Mouse (Mus musculus): ENCODE results near the gene Tmod4.
"Not testable (repeated sequence)": the region's sequence is repeated elsewhere in the genome, so short reads cannot be mapped to it uniquely, and the experiment has no call there.

Tmod4 gene

DNA sequence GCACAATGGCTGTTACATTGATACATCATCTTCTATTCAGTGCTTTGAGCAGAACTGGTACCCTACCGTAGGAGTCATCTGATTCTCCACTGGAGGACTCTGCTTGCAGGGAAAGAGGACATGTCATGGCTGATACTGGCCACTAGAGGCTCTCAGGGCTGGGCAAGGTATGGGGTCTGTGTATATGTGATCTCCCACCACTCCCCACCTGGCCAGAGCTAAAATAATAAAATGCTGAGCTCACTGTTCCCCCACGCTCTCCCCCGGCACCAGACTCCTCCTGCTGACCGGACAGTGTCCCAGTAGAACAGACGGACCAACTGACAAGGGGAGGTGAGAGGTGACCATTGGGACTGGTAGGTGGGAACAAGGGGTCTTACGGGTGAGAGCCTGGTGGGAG lies at the start of gene Tmod4:
TSS of gene Tmod4 (plus strand) at position 231 of the 400 bp plus-strand sequence.
- DNase-seq (ENCODE audit: low read depth, low spot score), result peak; percentile 34

DNA sequence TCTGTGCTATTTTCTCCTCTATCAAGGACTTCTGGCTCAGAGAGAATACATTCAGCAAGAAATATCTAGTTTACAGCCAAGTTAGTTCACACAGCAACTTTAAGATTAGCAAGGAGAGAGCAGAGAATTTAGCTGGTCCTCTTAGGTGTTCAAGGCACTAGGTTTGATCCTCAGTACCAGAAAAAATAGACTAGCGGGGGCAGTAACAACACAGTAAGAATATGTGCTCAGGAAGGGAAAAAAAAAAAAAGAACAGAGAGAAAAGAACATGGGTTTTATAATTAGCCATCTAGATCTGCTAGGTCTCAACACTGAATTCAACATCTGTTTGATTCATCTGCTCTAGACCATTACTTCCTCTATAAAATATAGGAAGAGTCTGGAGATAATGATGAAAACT lies 36.2 kb upstream of the Tmod4 start:
- DNase-seq (ENCODE audit: low read depth, low spot score), result no peak

DNA sequence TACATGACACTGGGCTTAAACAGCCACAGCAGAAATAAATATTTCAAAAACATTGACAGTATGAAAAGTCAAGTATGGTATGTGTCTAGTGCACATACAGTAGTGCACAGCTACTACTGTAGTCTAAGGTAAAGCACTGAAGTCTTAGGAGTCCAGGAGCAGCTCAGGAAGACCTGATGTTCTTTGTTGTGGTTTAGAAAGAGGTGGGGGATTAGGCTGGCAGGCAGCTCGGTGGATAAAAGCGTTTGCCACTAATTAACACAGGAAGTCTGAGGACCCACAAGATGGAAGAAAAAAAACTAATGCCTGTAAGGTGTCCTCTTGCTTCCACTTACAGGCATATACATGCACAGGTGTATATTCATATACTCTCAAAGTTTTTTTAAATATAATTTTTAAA lies 23.4 kb upstream of the Tmod4 start:
- no peak for DNase-seq (ENCODE audit: low read depth, low spot score)

DNA sequence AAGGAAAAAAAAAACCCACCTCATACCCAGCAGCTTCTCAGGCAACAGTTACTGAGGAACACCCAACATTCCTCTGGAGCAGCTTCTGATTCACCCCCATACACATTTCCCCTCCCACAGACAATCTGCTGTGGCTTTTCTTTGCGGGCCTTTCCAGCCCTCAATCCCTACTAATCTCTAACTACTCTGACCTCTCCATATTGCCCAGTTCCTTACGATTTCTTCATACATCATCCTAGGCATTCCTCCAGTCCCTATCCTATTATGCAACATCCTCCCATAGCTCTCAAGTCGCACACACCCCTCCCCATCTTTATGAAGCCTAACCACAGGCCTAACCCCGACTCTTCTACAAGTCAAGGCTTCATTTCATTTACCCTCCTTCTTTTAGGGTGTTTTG lies 19.2 kb upstream of the Tmod4 start:
- DNase-seq (ENCODE audit: low read depth, low spot score), result no peak

DNA sequence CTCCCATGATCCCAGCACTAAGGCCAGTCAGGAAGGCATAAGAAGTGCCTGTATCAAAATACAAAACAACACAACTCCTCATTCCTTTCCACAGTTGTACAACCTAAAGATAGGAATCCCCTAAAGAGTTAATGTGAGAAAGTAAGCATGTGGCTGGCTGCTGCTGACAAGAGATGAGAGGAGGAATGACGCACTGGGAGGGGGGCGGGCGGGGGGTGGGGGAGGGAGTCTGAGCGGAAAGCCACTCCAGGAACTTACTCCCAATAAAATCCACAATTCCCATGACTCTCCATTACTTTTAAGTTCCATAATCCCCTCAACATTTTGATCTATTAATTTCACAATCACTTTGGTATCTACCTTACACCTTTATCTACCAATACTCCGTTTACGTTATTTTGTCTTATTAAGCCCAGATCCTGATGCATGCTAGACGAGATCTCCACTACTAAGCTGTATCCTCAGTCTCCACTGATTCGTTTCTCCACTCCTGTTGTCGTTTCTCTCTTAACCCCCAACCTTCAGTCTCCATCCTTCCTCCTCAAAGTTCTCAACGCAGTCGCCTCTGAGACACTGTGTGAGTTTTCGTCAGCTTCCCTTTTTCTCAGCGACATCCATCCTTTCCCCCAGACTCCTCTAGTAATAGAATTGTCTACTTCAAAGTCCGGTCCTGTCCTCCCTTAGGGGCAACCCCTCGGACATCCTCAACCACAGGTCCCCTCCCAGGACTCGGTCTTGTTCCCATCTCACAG lies 18.5 kb upstream of the Tmod4 start:
- DNase-seq (ENCODE audit: low read depth, low spot score), result no peak

DNA sequence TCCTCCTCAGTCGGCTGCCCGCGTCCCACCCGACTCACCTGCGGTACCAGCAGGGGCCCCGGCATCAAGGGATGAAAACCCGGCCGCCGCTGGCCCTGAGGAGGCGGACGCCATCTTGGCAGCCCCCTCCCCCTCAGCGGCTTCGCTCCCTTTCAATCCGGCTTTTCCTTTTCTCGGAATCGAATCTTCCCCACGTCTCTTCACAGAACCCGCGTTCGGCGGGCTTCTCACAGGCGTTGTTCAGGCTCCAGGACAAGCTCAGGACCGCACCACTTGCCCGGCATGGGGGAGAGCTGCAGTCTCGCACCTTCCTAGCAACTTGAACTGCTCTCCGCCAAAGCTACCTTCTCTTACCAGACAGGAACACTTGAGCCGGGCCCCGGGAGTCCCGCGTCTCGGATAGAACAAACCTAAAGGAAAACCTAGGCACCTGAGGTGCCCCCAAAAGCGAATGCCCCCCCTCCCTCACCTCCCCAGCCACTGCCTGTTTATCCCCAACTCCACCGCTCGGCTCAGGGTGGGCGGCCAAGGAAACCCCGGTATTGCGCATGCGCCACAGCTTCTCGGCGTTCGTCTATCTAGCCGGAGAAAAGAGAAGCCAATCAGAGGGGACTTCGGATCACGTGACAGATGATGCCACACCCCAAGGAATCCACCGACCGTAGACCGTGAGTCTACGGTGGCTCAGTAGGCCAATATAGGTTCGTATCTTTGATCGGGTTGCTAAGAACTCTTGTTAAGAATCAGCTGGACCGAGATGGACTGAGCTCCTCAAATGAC lies 17.7 kb upstream of the Tmod4 start, which contains the start of gene Pip5k1a:
TSS of gene Pip5k1a (minus strand) at position 593 of the 780 bp plus-strand sequence.
- DNase-seq (ENCODE audit: low read depth, low spot score), result peak; percentile 100

DNA sequence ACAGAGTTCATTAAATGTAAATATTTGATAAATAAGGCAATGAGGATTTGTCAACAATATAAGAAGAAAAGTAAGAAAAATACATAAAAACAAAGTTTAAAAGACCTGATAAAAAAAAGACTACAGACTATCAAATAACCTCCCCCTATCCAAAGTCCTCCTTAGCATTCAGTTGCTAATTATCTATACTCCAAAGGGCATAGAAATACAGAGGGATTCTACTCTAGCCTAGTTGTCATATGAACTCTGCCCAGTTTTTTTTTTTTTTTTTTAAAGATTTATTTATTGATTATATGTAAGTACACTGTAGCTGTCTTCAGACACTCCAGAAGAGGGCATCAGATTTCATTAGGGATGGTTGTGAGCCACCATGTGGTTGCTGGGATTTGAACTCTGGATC lies 17.0 kb upstream of the Tmod4 start:
- not testable (repeated sequence) for DNase-seq (ENCODE audit: low read depth, low spot score)

DNA sequence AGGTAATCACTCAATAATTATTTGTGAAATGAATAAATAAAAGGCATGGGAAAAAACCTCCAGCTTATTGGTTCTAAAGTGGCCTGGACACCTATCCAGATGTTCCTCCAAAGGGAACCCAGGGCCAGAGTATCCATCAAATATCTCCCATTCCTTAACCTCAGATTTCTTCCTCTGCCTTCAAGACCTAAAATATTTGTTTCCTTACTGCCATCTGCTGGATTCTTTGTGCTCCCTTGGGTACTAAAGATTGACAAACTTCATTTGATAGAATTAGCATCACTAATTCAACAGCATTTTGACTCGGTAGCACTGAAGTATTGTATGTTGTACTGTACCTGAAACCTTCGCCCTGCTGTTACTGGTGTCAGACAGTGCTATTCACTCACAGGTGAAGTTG lies 16.4 kb upstream of the Tmod4 start:
- no peak for DNase-seq (ENCODE audit: low read depth, low spot score)

DNA sequence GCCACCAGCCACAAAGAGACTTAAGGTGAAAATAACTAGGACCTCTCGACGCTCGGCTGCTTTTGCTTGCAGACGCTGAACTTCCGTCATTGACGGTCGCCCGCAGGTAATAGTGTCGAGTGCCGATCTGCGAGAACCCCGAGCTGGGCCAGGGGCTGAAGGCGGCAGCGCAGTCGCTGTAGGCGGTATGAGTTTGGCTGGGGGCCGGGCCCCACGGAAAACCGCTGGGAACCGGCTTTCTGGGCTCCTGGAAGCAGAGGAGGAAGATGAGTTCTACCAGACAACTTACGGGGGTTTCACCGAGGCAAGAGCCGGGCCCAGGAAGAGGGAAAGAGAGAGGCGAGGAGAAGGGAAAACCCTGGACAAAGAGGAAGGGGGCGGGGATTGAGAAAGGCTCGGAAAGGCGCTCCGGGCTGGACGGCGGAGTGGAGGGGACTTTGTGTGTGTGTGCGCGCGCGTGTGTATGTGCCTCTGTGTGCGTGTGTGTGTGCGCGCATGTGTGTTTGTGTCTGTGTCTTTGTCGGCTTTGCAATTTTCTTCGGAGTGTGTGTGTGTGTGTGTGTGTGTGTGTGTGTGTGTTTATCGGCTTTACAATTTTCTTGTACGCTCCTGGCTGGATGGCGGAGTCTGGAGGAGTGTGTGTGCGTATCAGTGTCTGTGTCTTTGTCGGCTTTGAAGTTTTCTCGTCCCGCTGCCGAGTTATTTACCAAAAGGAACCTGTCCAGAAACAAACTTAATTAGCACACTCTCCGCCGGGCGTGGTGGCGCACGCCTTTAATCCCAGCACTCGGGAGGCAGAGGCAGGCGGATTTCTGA lies 13.2 kb upstream of the Tmod4 start, which contains the start of gene Vps72:
TSS of gene Vps72 (plus strand) at position 112 of the 816 bp plus-strand sequence.
- DNase-seq (ENCODE audit: low read depth, low spot score), result peak; percentile 93

DNA sequence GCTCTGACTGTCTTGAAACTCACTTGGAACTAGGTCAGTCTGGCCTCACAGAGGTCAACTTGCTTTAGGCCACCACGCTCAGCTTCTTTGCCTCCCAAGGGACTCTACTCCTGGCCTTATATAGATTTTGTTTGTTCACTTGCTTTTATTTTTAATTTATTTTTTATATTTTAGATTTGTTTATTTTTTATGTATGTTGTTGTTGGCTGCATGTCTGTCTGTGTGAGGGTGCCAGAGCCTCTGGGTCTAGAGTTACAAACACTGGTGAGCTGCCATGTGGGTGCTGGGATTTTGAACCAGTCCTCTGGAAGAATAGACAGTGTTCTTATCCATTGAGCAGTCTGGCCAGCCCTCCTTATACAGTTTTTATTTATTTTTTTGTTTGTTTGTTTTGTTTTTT lies 11.5 kb upstream of the Tmod4 start:
- DNase-seq (ENCODE audit: low read depth, low spot score), result no peak

DNA sequence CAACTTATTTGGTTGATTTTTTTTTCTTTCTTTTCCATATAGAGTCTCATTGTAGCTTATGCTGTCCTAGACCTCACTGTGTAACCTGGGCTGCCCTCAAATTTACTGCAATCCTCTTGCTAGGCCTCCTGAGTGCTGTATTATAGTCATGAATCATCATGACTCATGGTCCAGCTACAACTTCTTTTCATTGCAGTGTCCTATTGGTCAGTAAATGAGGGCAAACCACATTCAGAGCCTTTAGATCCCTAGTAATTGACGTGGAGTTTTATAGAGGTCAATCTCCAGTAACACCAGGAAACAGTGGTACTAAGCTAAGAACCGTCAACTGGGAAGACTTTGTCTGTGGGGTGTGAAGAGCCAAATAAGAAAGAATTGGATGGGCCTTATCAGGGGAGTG lies 6.5 kb upstream of the Tmod4 start:
- DNase-seq (ENCODE audit: low read depth, low spot score), result no peak

DNA sequence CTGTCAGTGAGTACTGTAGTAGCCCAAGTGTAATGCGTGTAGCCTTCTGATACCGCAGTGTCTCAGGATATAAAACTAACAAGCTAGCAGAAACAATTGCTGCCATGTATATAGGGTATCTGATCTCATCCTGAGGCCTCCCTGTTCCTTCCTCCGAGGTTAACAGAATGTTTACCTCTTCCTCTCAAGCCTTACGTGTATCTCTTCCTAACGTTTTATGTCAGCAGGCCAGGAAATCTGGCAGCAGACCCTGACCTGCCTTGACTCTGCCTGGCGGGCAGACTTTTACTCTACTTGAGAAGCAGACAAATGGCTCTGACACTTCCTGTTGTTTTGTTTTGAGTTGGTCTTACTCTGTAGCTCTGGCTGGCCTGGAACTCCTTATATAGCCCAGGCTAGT lies 2.7 kb upstream of the Tmod4 start:
- no peak for DNase-seq (ENCODE audit: low read depth, low spot score)

DNA sequence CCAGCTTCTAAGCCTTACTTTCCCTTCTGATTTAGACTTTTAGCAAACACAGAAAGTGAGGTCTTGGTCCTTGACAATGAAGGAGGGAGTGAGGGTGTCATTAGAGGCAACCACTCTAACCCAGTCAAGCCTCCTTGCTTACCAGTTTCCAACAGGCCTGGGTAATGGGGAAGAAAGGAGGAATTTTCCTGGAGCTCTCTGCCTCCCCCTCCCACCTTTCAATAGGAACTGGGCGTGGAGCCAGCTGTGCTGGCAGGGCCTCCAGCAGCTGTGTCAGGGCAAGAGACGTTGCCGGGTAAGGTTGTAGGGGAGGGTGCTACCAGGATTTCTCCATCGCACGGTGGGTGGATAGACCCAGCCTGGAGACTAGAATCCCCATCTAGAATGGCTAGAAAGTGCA lies 696 bp downstream of the Tmod4 start:
- no peak for DNase-seq (ENCODE audit: low read depth, low spot score)

DNA sequence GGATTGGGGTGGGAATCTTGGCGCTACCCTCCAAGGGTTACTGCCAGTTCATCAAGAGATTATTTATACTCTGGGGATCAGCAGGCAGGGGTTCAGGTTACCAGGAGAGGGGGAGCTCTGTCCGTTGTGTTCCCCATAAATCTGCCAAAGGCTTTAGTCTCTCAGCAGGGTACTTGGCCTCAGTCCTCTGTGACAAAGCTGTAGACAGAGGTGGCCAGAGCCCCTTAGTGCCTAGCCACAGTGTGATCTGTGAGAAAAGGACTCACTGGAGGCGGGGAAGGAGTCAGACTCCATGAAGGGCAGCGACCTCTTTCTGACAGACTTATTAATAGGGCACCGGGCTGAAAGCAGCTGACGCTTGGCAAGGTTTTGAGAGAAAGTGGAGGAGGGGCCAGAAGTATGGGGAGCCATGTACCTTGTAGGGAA lies 5.0 kb downstream of the Tmod4 start:
- no peak for DNase-seq (ENCODE audit: low read depth, low spot score)

DNA sequence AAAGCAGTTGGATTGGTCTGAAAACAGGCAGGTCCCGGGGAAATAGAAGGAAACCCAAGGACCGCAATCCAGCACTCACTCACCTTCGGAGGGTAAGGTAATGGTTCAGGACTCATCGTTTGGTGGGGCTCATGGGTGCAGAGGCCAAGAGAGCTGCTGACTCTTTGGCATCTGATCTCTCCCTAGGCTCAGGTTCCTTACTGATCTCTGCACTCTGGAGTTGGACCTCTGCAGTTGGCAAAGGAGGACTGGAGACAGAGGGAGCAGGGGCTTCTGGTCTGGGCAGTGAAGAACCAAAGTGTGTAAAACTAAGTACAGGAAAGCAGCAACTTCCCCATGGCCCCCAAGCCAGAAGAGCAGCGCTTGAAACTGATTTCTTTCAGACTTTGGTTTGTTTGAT lies 5.8 kb downstream of the Tmod4 start:
- no peak for DNase-seq (ENCODE audit: low read depth, low spot score)

DNA sequence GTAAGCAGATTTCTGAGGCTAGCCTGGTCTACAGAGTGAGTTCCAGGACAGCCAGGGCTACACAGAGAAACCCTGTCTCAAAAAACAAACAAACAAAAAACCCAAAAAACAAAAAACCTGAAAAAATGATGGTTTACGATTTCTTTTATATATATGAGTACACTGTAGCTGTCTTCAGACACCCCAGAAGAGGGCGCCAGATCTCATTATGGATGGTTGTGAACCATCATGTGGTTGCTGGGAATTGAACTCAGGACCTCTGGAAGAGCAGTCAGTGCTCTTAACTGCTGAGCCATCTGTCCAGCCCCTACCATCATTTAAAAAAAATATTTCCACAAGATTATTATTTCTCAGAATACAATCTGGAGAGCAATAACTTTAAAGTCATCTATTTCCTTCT lies 8.1 kb downstream of the Tmod4 start:
- not testable (repeated sequence) for DNase-seq (ENCODE audit: low read depth, low spot score)

DNA sequence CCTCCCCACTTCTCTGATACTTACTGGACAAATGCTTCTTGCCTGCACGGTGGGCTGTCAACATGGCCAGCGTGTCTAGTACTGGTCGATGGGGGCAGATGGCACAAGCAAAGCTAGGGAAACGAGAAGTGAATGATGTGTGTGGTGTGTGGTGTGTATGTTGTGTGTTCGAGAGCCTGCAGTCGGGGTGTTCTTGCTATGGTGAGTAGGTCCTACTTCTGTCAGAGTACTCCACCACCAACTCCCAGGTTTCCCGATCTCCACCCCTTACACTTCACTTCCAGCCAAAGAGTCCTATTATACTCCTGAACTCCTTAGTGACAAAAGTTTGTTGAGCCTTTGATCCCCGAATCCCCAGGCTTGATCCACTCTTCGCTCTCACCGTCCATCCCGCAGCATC lies 8.9 kb downstream of the Tmod4 start:
- no peak for DNase-seq (ENCODE audit: low read depth, low spot score)

DNA sequence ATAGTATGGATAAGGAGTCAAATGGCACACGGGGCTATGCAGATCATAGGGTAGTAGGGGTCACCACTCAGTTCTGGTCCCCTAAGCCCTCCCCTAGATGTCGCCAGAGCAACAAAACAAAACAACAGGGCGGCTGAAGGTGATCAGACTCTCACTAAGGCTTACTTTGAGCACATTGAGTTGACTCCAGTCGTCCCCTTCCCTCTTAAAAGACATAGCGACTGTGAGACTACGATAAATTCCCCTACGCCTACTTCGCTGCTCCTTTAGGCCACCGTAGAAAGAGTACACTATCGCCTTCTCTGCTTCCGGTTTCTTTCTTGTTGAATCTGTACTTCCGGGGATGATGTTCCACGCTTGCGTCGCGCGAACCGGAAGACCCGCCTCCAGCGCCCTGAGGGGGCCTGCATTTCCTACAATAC lies 9.4 kb downstream of the Tmod4 start, which contains the start of the genes Scnm1 and Lysmd1:
TSS of gene Scnm1 (minus strand) at position 332 of the 422 bp plus-strand sequence.
TSS of gene Lysmd1 (plus strand) at position 409 of the 422 bp plus-strand sequence.
- DNase-seq (ENCODE audit: low read depth, low spot score), result peak; percentile 93

DNA sequence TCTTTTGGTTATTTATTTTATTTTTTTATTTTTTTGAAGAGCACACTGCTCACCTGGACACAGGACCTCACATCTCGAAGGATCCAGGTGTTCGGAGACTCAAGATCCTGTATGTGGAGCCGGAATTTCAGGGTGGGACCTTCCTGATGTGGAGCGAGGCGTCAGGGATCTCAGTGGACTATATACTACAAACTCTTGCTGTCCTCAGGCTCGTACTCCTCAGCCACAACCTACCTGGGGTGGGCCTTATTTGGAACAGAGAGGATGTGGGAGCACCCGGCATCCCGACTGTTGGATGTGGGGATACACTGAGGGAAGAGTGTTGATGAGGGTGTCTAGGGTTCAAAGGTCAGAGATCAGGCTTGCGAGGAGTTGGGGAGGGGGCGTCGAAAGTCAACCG lies 9.9 kb downstream of the Tmod4 start:
- DNase-seq (ENCODE audit: low read depth, low spot score), result not testable (repeated sequence)

DNA sequence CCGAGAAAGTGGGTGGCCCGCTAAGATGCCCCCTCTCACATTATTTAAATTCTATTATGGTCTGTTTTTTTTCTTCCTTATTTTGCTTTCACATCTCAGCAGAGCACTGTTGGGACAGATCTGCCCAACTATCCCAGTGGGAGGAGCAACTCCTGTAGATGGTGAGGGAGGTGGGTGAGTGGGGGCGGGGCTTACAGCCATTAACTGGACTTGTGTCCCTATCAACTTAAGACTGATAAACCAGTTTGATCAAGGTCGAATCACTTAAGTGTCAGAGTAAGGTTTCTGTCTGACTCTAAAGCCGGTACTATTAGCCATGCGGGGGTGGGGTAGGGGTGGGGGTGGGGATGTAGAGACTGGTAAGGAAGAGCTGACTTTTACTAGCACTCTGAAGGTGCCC lies 10.7 kb downstream of the Tmod4 start:
- no peak for DNase-seq (ENCODE audit: low read depth, low spot score)

DNA sequence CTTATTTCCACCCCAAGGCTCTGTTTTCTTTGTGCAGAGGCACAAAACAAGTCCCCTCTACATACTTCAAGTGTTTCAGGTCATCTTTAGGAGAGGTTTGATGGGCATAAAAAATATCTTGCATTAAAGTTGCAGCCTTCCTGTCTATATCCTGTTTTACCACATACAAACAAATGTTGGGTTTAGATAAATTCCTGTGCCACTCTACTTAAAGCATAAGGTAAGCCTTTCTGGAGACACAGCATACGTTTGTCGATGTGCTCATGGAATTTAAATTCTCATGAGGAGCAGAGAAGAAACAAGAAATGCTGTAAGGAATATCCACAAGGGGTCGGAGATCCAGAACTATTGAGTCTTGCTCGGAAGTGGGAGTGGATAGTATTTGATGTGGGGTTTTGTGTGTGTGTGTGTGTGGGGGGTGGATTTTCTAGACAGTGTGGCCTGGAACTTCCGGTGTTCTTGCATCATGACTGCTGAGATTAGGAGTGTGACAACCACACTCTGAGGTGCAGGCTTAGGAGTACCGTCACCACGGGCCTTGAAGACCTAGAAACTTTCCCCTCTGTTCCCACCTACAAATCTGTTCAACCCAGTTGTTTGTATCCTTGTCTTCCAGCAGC lies 11.3 kb downstream of the Tmod4 start:
- no peak for DNase-seq (ENCODE audit: low read depth, low spot score)
